Mouse (Mus musculus) hindbrain, embryonic 15.5 days (tissue): ENCODE measurements around the gene Nln. TPM values are rescaled to one million over a fixed set of nuclear protein-coding genes. Genes with fewer than 3 reads are reported as not detected.

ENCODE experiments used
- ATAC-seq: fragments of 200-750 bp; cut with Nextera tagmentation; 2 replicates; pipeline ENCODE4 v1.8.0; 2017; ENCODE audit warnings: low read depth, moderate number of reproducible peaks, moderate TSS enrichment; ENCODE audit not compliant: low FRiP score
- H3K27ac ChIP-seq: fragments of 300-500 bp; sonication (generic); replicated peaks from 2 replicates; pipeline ENCODE4 v1.5.1; 2015; ENCODE audit warnings: mild to moderate bottlenecking, inconsistent platforms
- H3K27me3 ChIP-seq: fragments of 300-500 bp; sonication (generic); 2 replicates; pipeline ENCODE4 v1.6.1; 2015; ENCODE audit warnings: control low read depth, inconsistent platforms
- H3K36me3 ChIP-seq: fragments of 300-500 bp; sonication (generic); 2 replicates; pipeline ENCODE4 v1.6.1; 2015; ENCODE audit warnings: control low read depth, inconsistent platforms
- H3K4me1 ChIP-seq: fragments of 300-500 bp; sonication (generic); replicated peaks from 2 replicates; pipeline ENCODE4 v1.6.1; 2015; ENCODE audit warnings: control low read depth, inconsistent platforms
- H3K4me2 ChIP-seq: fragments of 300-500 bp; sonication (generic); 2 replicates; pipeline ENCODE4 v1.6.1; 2015; ENCODE audit warnings: moderate library complexity, mild to moderate bottlenecking, inconsistent platforms
- H3K4me3 ChIP-seq: fragments of 300-500 bp; sonication (generic); 2 replicates; pipeline ENCODE4 v1.5.1; 2015; ENCODE audit warnings: mild to moderate bottlenecking, inconsistent platforms
- H3K9ac ChIP-seq: fragments of 300-500 bp; sonication (generic); 2 replicates; pipeline ENCODE4 v1.6.1; 2015; ENCODE audit warnings: inconsistent platforms
- H3K9me3 ChIP-seq: fragments of 300-500 bp; sonication (generic); 2 replicates; pipeline ENCODE4 v1.6.1; 2016; ENCODE audit warnings: control low read depth, inconsistent platforms
- WGBS: fragments of 180-500 bp; shearing (Covaris S2); methylation state at CpG from one replicate; pipeline ENCODE4 v1.1.7; 2015; 5-methylcytosine and 5-hydroxymethylcytosine counted together
- polyA plus RNA-seq: library from polyadenylated mRNA; unstranded; fragments of >200 nt; fragmentation: Nextera tagmentation; extraction: Ambion mirVana; gene quantifications from 2 replicates; pipeline ENCODE4 v1.2.1, GENCODE M21; 2015

Gene Nln
- 57.3 and 64.6 TPM in 2 replicates for polyA plus RNA-seq

GRCm38 (mm10) chr13:104109288-104109815 is at the start of gene Nln, which contains the start of gene Sgtb:
Gene Nln (minus strand): TSS chr13:104109614.
Gene Sgtb (plus strand): TSS chr13:104109741.
- Histone ChIP-seq H3K9ac (peak within 1 kb of the TSS; percentile 78), H3K36me3 (peaks cover 13% of the 10 kb centered on the region), H3K4me2 (peak within 1 kb of the TSS; percentile 84), H3K27ac (peak within 1 kb of the TSS; percentile 86), H3K9me3 (no peaks in the 10 kb centered on the region), H3K4me1 (peaks cover 31% of the 10 kb centered on the region), H3K4me3 (peak within 1 kb of the TSS; percentile 89), H3K27me3 (no peaks in the 10 kb centered on the region)
- ATAC-seq = peak; percentile 96
- WGBS = 0% methylated on average over 29 of the region's 44 CpGs

GRCm38 (mm10) chr13:104155686-104156085 is 46.3 kb upstream of the Nln start:
- no peak overlapping the region for H3K4me3 ChIP-seq
- H3K27ac ChIP-seq = no peak overlapping the region
- no peak overlapping the region for H3K9ac ChIP-seq
- H3K27me3 ChIP-seq = no peaks in the 10 kb centered on the region
- no peaks in the 10 kb centered on the region for H3K4me1 ChIP-seq
- WGBS = 95% methylated on average over 1 of the region's 1 CpGs
- no peaks in the 10 kb centered on the region for H3K9me3 ChIP-seq
- H3K4me2 ChIP-seq = no peak overlapping the region
- ATAC-seq = no peak
- peaks cover 31% of the 10 kb centered on the region for H3K36me3 ChIP-seq

- Histone ChIP-seq H3K9me3 (no peaks in the 10 kb centered on the region), H3K4me2 (no peak overlapping the region), H3K27me3 (no peaks in the 10 kb centered on the region), H3K27ac (no peak overlapping the region), H3K9ac (no peak overlapping the region), H3K36me3 (peaks cover 27% of the 10 kb centered on the region), H3K4me1 (no peaks in the 10 kb centered on the region), H3K4me3 (no peak overlapping the region)
- WGBS = 89% methylated on average over 7 of the region's 7 CpGs
- ATAC-seq = no peak
Measured at GRCm38 (mm10) chr13:104155106-104155505, 45.7 kb upstream of the Nln start.

GRCm38 (mm10) chr13:104154180-104154579 is 44.8 kb upstream of the Nln start:
- H3K9ac ChIP-seq = no peak overlapping the region
- no peaks in the 10 kb centered on the region for H3K9me3 ChIP-seq
- no peaks in the 10 kb centered on the region for H3K4me1 ChIP-seq
- ATAC-seq = no peak
- no peak overlapping the region for H3K4me3 ChIP-seq
- H3K4me2 ChIP-seq = no peak overlapping the region
- H3K27ac ChIP-seq = no peak overlapping the region
- WGBS = 98% methylated on average over 5 of the region's 5 CpGs
- peaks cover 24% of the 10 kb centered on the region for H3K36me3 ChIP-seq
- H3K27me3 ChIP-seq = no peaks in the 10 kb centered on the region

GRCm38 (mm10) chr13:104145646-104146045 is 36.2 kb upstream of the Nln start:
- no peak for ATAC-seq
- 95% methylated on average over 3 of the region's 3 CpGs for WGBS
- H3K36me3 ChIP-seq = peaks cover 55% of the 10 kb centered on the region

GRCm38 (mm10) chr13:104144871-104145270 is 35.5 kb upstream of the Nln start:
- no peak overlapping the region for H3K4me2 ChIP-seq
- H3K36me3 ChIP-seq = peaks cover 63% of the 10 kb centered on the region
- no peak overlapping the region for H3K27ac ChIP-seq

More at GRCm38 (mm10) chr13:104145646-104146045, 36.2 kb upstream of the Nln start:
- no peaks in the 10 kb centered on the region for H3K27me3 ChIP-seq
- no peak overlapping the region for H3K4me2 ChIP-seq
- no peak overlapping the region for H3K9ac ChIP-seq
- no peaks in the 10 kb centered on the region for H3K9me3 ChIP-seq
- H3K4me1 ChIP-seq = no peaks in the 10 kb centered on the region
- no peak overlapping the region for H3K4me3 ChIP-seq
- H3K27ac ChIP-seq = no peak overlapping the region

GRCm38 (mm10) chr13:104139369-104140209 is 30.2 kb upstream of the Nln start:
- H3K4me2 ChIP-seq = no peak overlapping the region
- H3K9ac ChIP-seq = no peak overlapping the region
- no peak overlapping the region for H3K27ac ChIP-seq
- peaks cover 53% of the 10 kb centered on the region for H3K36me3 ChIP-seq
- H3K4me1 ChIP-seq = no peaks in the 10 kb centered on the region
- no peak overlapping the region for H3K4me3 ChIP-seq
- ATAC-seq = peak; percentile 54; the same call in 1 of the 2 replicates
- 43% methylated on average over 13 of the region's 13 CpGs for WGBS
- no peaks in the 10 kb centered on the region for H3K9me3 ChIP-seq
- no peaks in the 10 kb centered on the region for H3K27me3 ChIP-seq

More at GRCm38 (mm10) chr13:104144871-104145270, 35.5 kb upstream of the Nln start:
- WGBS = 67% methylated on average over 9 of the region's 9 CpGs
- Histone ChIP-seq H3K9me3 (no peaks in the 10 kb centered on the region), H3K9ac (no peak overlapping the region), H3K4me1 (no peaks in the 10 kb centered on the region), H3K27me3 (no peaks in the 10 kb centered on the region), H3K4me3 (no peak overlapping the region)
- no peak for ATAC-seq

- H3K4me1 ChIP-seq = no peaks in the 10 kb centered on the region
- no peak for ATAC-seq
- H3K9ac ChIP-seq = no peak overlapping the region
- H3K9me3 ChIP-seq = no peaks in the 10 kb centered on the region
- H3K4me2 ChIP-seq = no peak overlapping the region
- H3K4me3 ChIP-seq = no peak overlapping the region
- WGBS = 62% methylated on average over 4 of the region's 4 CpGs
- peaks cover 63% of the 10 kb centered on the region for H3K36me3 ChIP-seq
- no peaks in the 10 kb centered on the region for H3K27me3 ChIP-seq
- H3K27ac ChIP-seq = no peak overlapping the region
Measured at GRCm38 (mm10) chr13:104134510-104135085, 25.2 kb upstream of the Nln start.

GRCm38 (mm10) chr13:104132561-104132960 is 23.1 kb upstream of the Nln start:
- WGBS = 96% methylated on average over 2 of the region's 2 CpGs
- no peak for ATAC-seq

GRCm38 (mm10) chr13:104123662-104124381 is 14.4 kb upstream of the Nln start:
- no peak overlapping the region for H3K4me2 ChIP-seq
- no peak overlapping the region for H3K4me3 ChIP-seq
- no peaks in the 10 kb centered on the region for H3K27me3 ChIP-seq
- WGBS = 94% methylated on average over 20 of the region's 20 CpGs
- no peaks in the 10 kb centered on the region for H3K9me3 ChIP-seq
- no peak overlapping the region for H3K9ac ChIP-seq
- peaks cover 44% of the 10 kb centered on the region for H3K36me3 ChIP-seq
- ATAC-seq = no peak
- no peak overlapping the region for H3K27ac ChIP-seq
- no peaks in the 10 kb centered on the region for H3K4me1 ChIP-seq

More at GRCm38 (mm10) chr13:104132561-104132960, 23.1 kb upstream of the Nln start:
- no peaks in the 10 kb centered on the region for H3K9me3 ChIP-seq
- no peaks in the 10 kb centered on the region for H3K27me3 ChIP-seq
- no peaks in the 10 kb centered on the region for H3K4me1 ChIP-seq
- H3K27ac ChIP-seq = no peak overlapping the region
- H3K9ac ChIP-seq = no peak overlapping the region
- H3K36me3 ChIP-seq = peaks cover 61% of the 10 kb centered on the region
- no peak overlapping the region for H3K4me2 ChIP-seq
- H3K4me3 ChIP-seq = no peak overlapping the region

GRCm38 (mm10) chr13:104122078-104122840 is 12.8 kb upstream of the Nln start:
- H3K4me1 ChIP-seq = no peaks in the 10 kb centered on the region
- H3K27me3 ChIP-seq = no peaks in the 10 kb centered on the region
- H3K9ac ChIP-seq = no peak overlapping the region
- no peak overlapping the region for H3K4me2 ChIP-seq
- H3K4me3 ChIP-seq = no peak overlapping the region
- H3K36me3 ChIP-seq = peaks cover 45% of the 10 kb centered on the region
- ATAC-seq = no peak
- H3K27ac ChIP-seq = no peak overlapping the region
- H3K9me3 ChIP-seq = no peaks in the 10 kb centered on the region
- WGBS = 63% methylated on average over 17 of the region's 17 CpGs
